Mouse (Mus musculus) ovary, postnatal 36 days (tissue): Measurements from ENCODE around the gene Recql5.
A peak's percentile ranks its signal among the peaks of the same experiment; 100 is the strongest.

Experiments used
- DNase-seq: peaks from one replicate; pipeline ENCODE4 v3.0.0; 2022; ENCODE audit warnings: low spot score, mixed read lengths

Gene Recql5

GRCm38 (mm10) chr11:115901338-115902161, 31.7 kb downstream of the Recql5 start:
- no peak for DNase-seq

GRCm38 (mm10) chr11:115900561-115901337, 32.5 kb downstream of the Recql5 start:
- no peak for DNase-seq

GRCm38 (mm10) chr11:115899486-115900266, 33.6 kb downstream of the Recql5 start, which contains the start of gene Smim5:
Smim5 (plus strand) TSS chr11:115899966.
- DNase-seq, result peak; percentile 67

DNA sequence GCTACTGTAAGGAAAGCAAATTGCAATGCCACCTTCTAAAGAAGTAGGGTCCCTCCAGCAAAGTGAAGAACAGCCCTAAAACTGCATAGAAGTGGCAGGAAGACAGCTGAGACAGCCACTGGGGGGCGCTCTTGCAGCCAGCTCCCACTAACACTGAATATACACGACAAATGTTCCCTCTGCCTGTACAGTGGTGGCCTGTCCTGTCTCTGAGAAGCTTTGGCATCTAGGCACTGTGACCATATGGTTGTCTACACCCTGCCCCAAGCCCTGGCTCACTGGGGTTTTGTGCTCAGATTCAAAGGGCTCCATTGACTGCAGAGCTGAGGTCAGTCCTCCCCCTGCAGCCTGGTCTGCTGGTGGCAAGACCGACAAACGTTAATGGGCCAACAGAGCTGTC, 34.4 kb downstream of the Recql5 start:
- no peak for DNase-seq

GRCm38 (mm10) chr11:115898446-115898845, 34.8 kb downstream of the Recql5 start:
- DNase-seq, result no peak

- no peak for DNase-seq
Observed at GRCm38 (mm10) chr11:115894755-115895520, 38.3 kb downstream of the Recql5 start.

DNA sequence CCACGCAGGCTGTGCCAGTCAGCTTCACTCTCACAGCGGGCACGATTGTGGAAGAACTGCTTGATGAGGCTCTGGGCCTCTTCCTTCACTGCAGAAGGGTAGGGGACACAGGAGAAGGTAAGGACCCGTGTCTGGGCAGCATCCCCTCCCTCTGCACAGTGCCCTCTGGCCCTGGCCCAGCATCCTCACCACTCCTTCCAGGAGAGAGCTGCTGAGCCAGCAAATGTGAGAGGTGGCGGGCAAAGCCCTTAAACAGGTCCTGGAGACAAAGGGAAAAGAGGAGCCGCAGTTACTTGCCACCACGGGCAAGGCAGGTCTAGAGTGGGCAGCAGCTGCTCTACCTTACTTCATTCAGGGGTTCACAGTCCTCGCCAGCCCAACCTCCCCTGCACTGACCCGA, 40.2 kb downstream of the Recql5 start:
- no peak for DNase-seq

- no peak for DNase-seq
Observed at GRCm38 (mm10) chr11:115892213-115892612, 41.1 kb downstream of the Recql5 start.

- no peak for DNase-seq
Observed at GRCm38 (mm10) chr11:115889159-115889558, 44.1 kb downstream of the Recql5 start.

DNA sequence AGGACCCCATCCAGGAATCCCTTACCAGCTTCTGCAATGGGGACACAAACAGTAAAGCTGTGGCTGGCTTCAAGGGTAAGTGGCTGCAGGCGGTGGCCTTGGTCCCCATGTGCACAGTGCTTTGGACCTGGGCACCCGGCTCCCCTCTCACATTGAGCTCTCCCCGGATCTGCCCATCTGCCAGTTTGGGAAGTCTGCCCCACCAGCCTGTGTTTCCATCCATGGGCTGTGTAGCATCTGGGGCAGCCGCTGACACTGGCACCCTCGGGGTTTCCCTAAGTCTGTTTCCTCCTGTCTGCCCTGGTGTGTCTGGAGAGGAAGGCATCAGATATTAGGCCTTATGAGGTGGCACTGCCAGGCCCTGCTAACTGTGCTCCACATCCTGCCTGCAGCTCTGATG, 45.3 kb downstream of the Recql5 start:
- no peak for DNase-seq

- peak; percentile 54 for DNase-seq
Observed at GRCm38 (mm10) chr11:115886446-115886845, 46.8 kb downstream of the Recql5 start.

GRCm38 (mm10) chr11:115885281-115885680, 48.0 kb downstream of the Recql5 start:
- no peak for DNase-seq

DNA sequence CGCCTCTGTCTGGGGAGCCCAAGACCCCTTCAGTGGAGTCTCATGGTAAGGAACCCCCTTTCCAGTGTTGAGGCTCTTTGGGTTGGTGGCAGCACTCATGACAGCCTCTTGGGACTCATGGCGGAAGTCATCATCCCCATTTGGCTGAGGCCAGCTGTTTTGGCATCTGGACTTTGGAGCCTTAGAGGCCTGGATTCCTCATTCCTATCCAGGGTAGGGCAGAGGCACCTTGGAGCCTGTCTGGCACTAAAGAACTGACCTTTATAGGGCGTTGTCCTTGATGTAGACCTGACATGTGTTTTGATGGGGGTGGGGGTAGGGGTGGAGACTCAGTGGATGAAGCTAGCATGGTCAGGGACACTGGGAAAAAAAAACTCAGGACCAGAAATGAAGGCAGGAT, 48.9 kb downstream of the Recql5 start:
- no peak for DNase-seq

DNA sequence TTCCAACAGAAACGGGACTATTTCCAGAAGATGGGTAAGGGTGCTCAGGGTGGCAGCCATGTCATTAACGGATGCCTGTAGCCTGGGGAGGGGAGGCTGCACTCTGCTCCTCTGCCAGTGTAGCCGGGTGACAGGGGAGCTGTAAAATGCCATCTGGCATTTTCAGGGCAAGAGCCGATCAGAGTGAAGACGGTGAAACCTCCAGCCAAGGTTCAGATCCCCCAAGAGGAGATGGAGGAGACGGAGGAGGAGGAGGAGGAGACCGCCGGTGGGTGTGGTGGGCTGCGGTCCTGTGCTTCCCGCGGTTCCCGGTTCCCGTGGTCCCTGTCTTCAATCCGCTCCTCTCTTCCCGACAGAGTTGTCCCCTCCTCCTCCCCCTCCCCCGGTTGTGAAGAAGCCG, 50.0 kb downstream of the Recql5 start:
- no peak for DNase-seq

GRCm38 (mm10) chr11:115881002-115881401, 52.3 kb downstream of the Recql5 start:
- DNase-seq, result peak; percentile 38

- DNase-seq, result no peak
Observed at GRCm38 (mm10) chr11:115878071-115878470, 55.2 kb downstream of the Recql5 start.

- no peak for DNase-seq
Observed at GRCm38 (mm10) chr11:115877174-115877755, 56.0 kb downstream of the Recql5 start.

DNA sequence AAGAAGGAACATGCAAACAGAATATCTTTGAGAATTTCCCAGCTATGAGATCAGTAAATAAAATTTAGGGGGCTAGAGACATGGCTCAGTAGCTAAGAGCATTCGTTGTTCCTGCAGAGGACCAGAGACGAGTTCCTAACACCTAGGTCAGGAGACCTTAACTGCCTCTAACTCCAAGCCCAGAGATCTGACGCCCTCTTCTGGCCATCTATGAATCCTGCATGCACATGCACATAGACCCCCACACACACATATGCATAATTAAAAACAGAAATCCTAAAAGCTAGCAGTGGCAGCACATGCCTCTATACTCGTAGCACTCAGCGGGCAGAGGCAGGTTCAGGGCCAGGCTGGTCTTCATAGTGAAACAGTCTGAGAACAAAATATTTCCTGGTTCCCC, 56.8 kb downstream of the Recql5 start:
- DNase-seq, result no peak

GRCm38 (mm10) chr11:115875935-115876334, 57.3 kb downstream of the Recql5 start:
- DNase-seq, result no peak

GRCm38 (mm10) chr11:115872437-115872836, 60.8 kb downstream of the Recql5 start:
- DNase-seq, result no peak

DNA sequence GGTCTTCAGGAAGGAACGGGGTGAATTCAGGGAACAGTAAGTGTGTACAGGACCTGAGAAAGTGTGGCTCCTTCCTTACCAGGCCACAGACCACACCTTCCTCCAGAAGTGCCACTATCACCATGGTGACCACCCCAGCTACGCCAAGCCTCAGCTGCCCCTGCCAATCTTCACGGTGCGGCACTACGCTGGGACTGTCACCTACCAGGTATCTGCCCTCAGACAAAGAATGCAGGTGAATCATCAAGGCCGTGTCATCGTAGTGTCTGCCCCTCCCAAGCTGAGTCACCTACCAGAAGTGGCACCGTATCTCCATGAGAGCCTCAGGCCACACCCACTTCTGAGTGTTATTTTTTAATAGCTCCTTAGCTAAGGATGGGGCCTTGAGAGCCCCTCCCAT, 63.9 kb downstream of the Recql5 start:
- no peak for DNase-seq
